Comparison of ENCODE assay signal across 8 mouse cellular contexts in the genomic region with DNA sequence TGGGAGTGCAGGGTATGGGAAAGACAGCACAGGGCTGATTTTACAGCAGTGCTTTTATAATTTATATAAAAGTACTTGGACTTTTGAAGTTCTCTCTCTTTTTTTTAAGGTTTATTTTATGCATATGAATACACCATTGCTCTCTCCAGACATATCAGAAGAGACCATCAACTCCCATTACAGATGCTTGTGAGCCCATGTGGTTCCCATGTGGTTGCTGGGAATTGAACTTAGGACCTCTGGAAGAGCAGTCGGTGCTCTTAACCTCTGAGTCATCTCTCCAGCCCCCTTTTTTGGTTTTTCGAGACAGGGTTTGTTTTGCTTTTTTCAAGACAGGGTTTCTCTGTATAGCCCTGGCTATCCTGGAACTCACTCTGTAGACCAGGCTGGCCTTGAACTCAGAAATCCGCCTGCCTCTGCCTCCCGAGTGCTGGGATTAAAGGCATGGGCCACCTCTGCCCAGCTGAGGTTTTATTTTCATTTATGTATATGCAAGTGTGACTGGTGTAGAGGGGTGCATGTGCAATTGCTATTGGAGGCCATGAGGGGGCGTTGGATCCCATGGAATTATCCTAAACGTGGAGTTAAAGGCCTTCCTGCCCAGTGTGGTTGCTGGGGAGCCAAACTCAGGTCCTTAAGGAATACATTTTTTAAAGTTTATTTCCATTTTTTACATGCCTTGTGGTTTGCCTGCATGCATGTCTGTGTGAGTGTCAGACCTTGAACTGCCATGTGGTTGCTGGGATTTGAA. TPM values are rescaled to one million over a fixed set of nuclear protein-coding genes. Genes with fewer than 3 reads are reported as not detected.
DNase-seq lines count a peak whose midpoint lies in the region; ATAC-seq and TF ChIP-seq lines count a peak whose summit lies in the region.

No protein-coding gene starts in this region.

- H3K36me3 ChIP-seq in kidney, postnatal 0 days (ENCODE audit: insufficient read depth, low read length), result peaks cover 22% of the 10 kb centered on the region
- H3K36me3 ChIP-seq in intestine, embryonic 16.5 days (ENCODE audit: control insufficient read depth, insufficient read depth, low read length), result no peaks in the 10 kb centered on the region; the same call in 1 of the 2 replicates
- H3K36me3 ChIP-seq in neural tube, embryonic 13.5 days, result peaks cover 44% of the 10 kb centered on the region

- no peak for DNase-seq in kidney, postnatal 0 days (ENCODE audit: low spot score)
- DNase-seq in kidney, postnatal 14 days, result no peak
- DNase-seq in left cerebral cortex, adult 9 months (ENCODE audit: low spot score in 2 of 2), result no peak
- DNase-seq in embryo, embryonic 11 days, result no peak

- H3K27me3 ChIP-seq in kidney, postnatal 0 days (ENCODE audit: insufficient read depth, low read length), result no peaks in the 10 kb centered on the region
- no peaks in the 10 kb centered on the region for H3K27me3 ChIP-seq in intestine, embryonic 16.5 days (replicated peaks; ENCODE audit: control insufficient read depth, insufficient read depth, low read length)
- H3K27me3 ChIP-seq in neural tube, embryonic 13.5 days, result no peaks in the 10 kb centered on the region

- no peak for TF ChIP-seq POLR2A in bone marrow macrophage, adult 2 months (IDR thresholded peaks at IDR 0.05; ENCODE audit: borderline replicate concordance, low read depth, low read length)

- peak overlapping the region; percentile 81; the same call in 1 of the 2 replicates for H3K9ac ChIP-seq in kidney, postnatal 0 days (ENCODE audit: low read depth, low read length)
- H3K9ac ChIP-seq in intestine, embryonic 16.5 days (ENCODE audit: low read depth, low read length), result peak overlapping the region; percentile 99
- H3K9ac ChIP-seq in neural tube, embryonic 13.5 days, result peak overlapping the region; percentile 98

- ATAC-seq in kidney, postnatal 0 days (replicated peaks; ENCODE audit: low FRiP score, low read depth), result no peak
- ATAC-seq in intestine, embryonic 16.5 days, result no peak
- ATAC-seq in neural tube, embryonic 13.5 days (ENCODE audit: low read depth), result no peak
- no peak for ATAC-seq in cerebellum, adult (ENCODE audit: insufficient number of reproducible peaks, low FRiP score, low TSS enrichment)

- no peaks in the 10 kb centered on the region for H3K9me3 ChIP-seq in kidney, postnatal 0 days (replicated peaks; ENCODE audit: low read length)
- no peaks in the 10 kb centered on the region for H3K9me3 ChIP-seq in intestine, embryonic 16.5 days (ENCODE audit: control insufficient read depth, low read length)
- no peaks in the 10 kb centered on the region for H3K9me3 ChIP-seq in neural tube, embryonic 13.5 days

- peak overlapping the region; percentile 97 for H3K4me2 ChIP-seq in kidney, postnatal 0 days (ENCODE audit: low read length)
- H3K4me2 ChIP-seq in intestine, embryonic 16.5 days (ENCODE audit: low read depth, low read length), result peak overlapping the region; percentile 79
- H3K4me2 ChIP-seq in neural tube, embryonic 13.5 days, result peak overlapping the region; percentile 97

- peak overlapping the region; percentile 72 for H3K4me3 ChIP-seq in kidney, postnatal 0 days (replicated peaks; ENCODE audit: low read depth, low read length)
- H3K4me3 ChIP-seq in bone marrow macrophage, adult 2 months (ENCODE audit: insufficient read depth, low read length), result peak overlapping the region; percentile 78
- H3K4me3 ChIP-seq in intestine, embryonic 16.5 days (ENCODE audit: low read length), result peak overlapping the region; percentile 93
- H3K4me3 ChIP-seq in neural tube, embryonic 13.5 days, result peak overlapping the region; percentile 90

- H3K27ac ChIP-seq in kidney, postnatal 0 days, result 0 out of 2 replicates have a peak overlapping the region, but pooled peaks have one; percentile 69
- no peak overlapping the region for H3K27ac ChIP-seq in bone marrow macrophage, adult 2 months (ENCODE audit: insufficient read depth, low read depth, low read length)
- H3K27ac ChIP-seq in intestine, embryonic 16.5 days (ENCODE audit: low read length), result no peak overlapping the region; the same call in 1 of the 2 replicates
- H3K27ac ChIP-seq in neural tube, embryonic 13.5 days (replicated peaks), result no peak overlapping the region

- WGBS in kidney, postnatal 0 days, result 70% methylated on average over 6 of the region's 6 CpGs
- WGBS in intestine, embryonic 16.5 days, result 65% methylated on average over 6 of the region's 6 CpGs
- WGBS in neural tube, embryonic 13.5 days, result 76% methylated on average over 6 of the region's 6 CpGs

- peak; percentile 33; the same call in 1 of the 2 replicates for TF ChIP-seq CTCF in kidney, postnatal 0 days (IDR thresholded peaks at IDR 0.05; ENCODE audit: low read depth)
- TF ChIP-seq CTCF in bone marrow macrophage, adult 2 months (IDR thresholded peaks at IDR 0.05; ENCODE audit: low read depth, low read length), result no peak

- peaks cover 6% of the 10 kb centered on the region for H3K4me1 ChIP-seq in kidney, postnatal 0 days (replicated peaks; ENCODE audit: insufficient read depth, low read length)
- H3K4me1 ChIP-seq in bone marrow macrophage, adult 2 months (ENCODE audit: control insufficient read depth, insufficient read depth, low read length), result peaks cover 9% of the 10 kb centered on the region
- peaks cover 15% of the 10 kb centered on the region for H3K4me1 ChIP-seq in intestine, embryonic 16.5 days (ENCODE audit: control insufficient read depth, insufficient read depth, low read length)
- peaks cover 25% of the 10 kb centered on the region for H3K4me1 ChIP-seq in neural tube, embryonic 13.5 days (replicated peaks)

RNA-seq across cellular contexts. Expression of a gene that starts 1.1 kb away (rescaled TPM):
- polyA plus RNA-seq in kidney, postnatal 0 days (2015; fragmentation: Nextera tagmentation; extraction: Ambion mirVana), result 26.3 and 29.5 TPM in 2 replicates
- polyA plus RNA-seq in bone marrow macrophage, adult 2 months (2012; ENCODE audit: insufficient read depth, insufficient read length, missing spikeins), result 9.9 and 16.6 TPM in 2 replicates
- polyA plus RNA-seq in intestine, embryonic 16.5 days (2015; fragmentation: Nextera tagmentation; extraction: Ambion mirVana), result 27.1 and 31.3 TPM in 2 replicates
- polyA plus RNA-seq in neural tube, embryonic 13.5 days (2015; fragmentation: Nextera tagmentation; extraction: Ambion mirVana), result 26.3 and 26.9 TPM in 2 replicates

RNA-seq across cellular contexts. Expression of a gene that starts 1.2 kb away (rescaled TPM):
- polyA plus RNA-seq in kidney, postnatal 0 days (2015; fragmentation: Nextera tagmentation; extraction: Ambion mirVana), result 24.3 and 30.3 TPM in 2 replicates
- 11.4 and 15.4 TPM in 2 replicates for polyA plus RNA-seq in bone marrow macrophage, adult 2 months (2012; ENCODE audit: insufficient read depth, insufficient read length, missing spikeins)
- 21.0 and 24.6 TPM in 2 replicates for polyA plus RNA-seq in intestine, embryonic 16.5 days (2015; fragmentation: Nextera tagmentation; extraction: Ambion mirVana)
- 8.5 and 10.4 TPM in 2 replicates for polyA plus RNA-seq in neural tube, embryonic 13.5 days (2015; fragmentation: Nextera tagmentation; extraction: Ambion mirVana)

RNA-seq across cellular contexts. Expression of a gene that starts 5.7 kb away (rescaled TPM):
- polyA plus RNA-seq in kidney, postnatal 0 days (2015; fragmentation: Nextera tagmentation; extraction: Ambion mirVana), result 0.17 and 0.36 TPM in 2 replicates
- polyA plus RNA-seq in bone marrow macrophage, adult 2 months (2012; ENCODE audit: insufficient read depth, insufficient read length, missing spikeins), result 0.49 and 0.62 TPM in 2 replicates
- polyA plus RNA-seq in intestine, embryonic 16.5 days (2015; fragmentation: Nextera tagmentation; extraction: Ambion mirVana), result 0.35 and 0.39 TPM in 2 replicates
- 0.29 and 0.34 TPM in 2 replicates for polyA plus RNA-seq in neural tube, embryonic 13.5 days (2015; fragmentation: Nextera tagmentation; extraction: Ambion mirVana)

RNA-seq across cellular contexts. Expression of a gene that starts 8.4 kb away (rescaled TPM):
- 32.7 and 35.1 TPM in 2 replicates for polyA plus RNA-seq in kidney, postnatal 0 days (2015; fragmentation: Nextera tagmentation; extraction: Ambion mirVana)
- 13.0 and 13.6 TPM in 2 replicates for polyA plus RNA-seq in bone marrow macrophage, adult 2 months (2012; ENCODE audit: insufficient read depth, insufficient read length, missing spikeins)
- polyA plus RNA-seq in intestine, embryonic 16.5 days (2015; fragmentation: Nextera tagmentation; extraction: Ambion mirVana), result 32.6 and 38.9 TPM in 2 replicates
- polyA plus RNA-seq in neural tube, embryonic 13.5 days (2015; fragmentation: Nextera tagmentation; extraction: Ambion mirVana), result 64.8 and 70.8 TPM in 2 replicates

RNA-seq across cellular contexts. Expression of a gene that starts 16.6 kb away (rescaled TPM):
- polyA plus RNA-seq in kidney, postnatal 0 days (2015; fragmentation: Nextera tagmentation; extraction: Ambion mirVana), result not detected in 2 replicates
- polyA plus RNA-seq in bone marrow macrophage, adult 2 months (2012; ENCODE audit: insufficient read depth, insufficient read length, missing spikeins), result 0.32 TPM in 1 of 2 replicates, not detected in the other
- not detected in 2 replicates for polyA plus RNA-seq in intestine, embryonic 16.5 days (2015; fragmentation: Nextera tagmentation; extraction: Ambion mirVana)
- polyA plus RNA-seq in neural tube, embryonic 13.5 days (2015; fragmentation: Nextera tagmentation; extraction: Ambion mirVana), result not detected in 2 replicates
